Mouse (Mus musculus): ENCODE measurements around the gene Fcer2a. TPM values are rescaled to one million over a fixed set of nuclear protein-coding genes. Genes with fewer than 3 reads are reported as not detected.

The Fcer2a gene
- not detected for polyA plus RNA-seq (2014; fragmentation: Illumina TruSeq; extraction: RNeasy Lipid Tissue Mini Kit (QIAGEN cat#74804))

GRCm38 (mm10) chr8:3694121-3694520, at the start of gene Fcer2a:
Fcer2a (minus strand) TSS chr8:3694175.

GRCm38 (mm10) chr8:3720551-3720950, 26.6 kb upstream of the Fcer2a start, which contains the start of gene Clec4g:
Clec4g (minus strand) TSS chr8:3720651.

GRCm38 (mm10) chr8:3676131-3676992, 17.6 kb downstream of the Fcer2a start, which contains the start of gene Trappc5:
Trappc5 (plus strand) TSS chr8:3676299.

GRCm38 (mm10) chr8:3671980-3672491, 21.9 kb downstream of the Fcer2a start, which contains the start of gene Fcor:
Fcor (minus strand) TSS chr8:3672362.

GRCm38 (mm10) chr8:3665507-3665906, 28.5 kb downstream of the Fcer2a start, which contains the start of gene Mcemp1:
Mcemp1 (plus strand) TSS chr8:3665754.

GRCm38 (mm10) chr8:3655526-3655925, 38.4 kb downstream of the Fcer2a start, which contains the start of gene Retn:
Retn (plus strand) TSS chr8:3655770.

Other genes starting within 250 kb of the Fcer2a start
- 0.54 TPM for gene Pex11g, start 226.5 kb downstream of the Fcer2a start, polyA plus RNA-seq (2014; fragmentation: Illumina TruSeq; extraction: RNeasy Lipid Tissue Mini Kit (QIAGEN cat#74804))
- gene Tex45, start 223.3 kb downstream of the Fcer2a start, polyA plus RNA-seq (2014; fragmentation: Illumina TruSeq; extraction: RNeasy Lipid Tissue Mini Kit (QIAGEN cat#74804)): not detected
- 2.7 TPM for gene Zfp358, start 201.0 kb downstream of the Fcer2a start, polyA plus RNA-seq (2014; fragmentation: Illumina TruSeq; extraction: RNeasy Lipid Tissue Mini Kit (QIAGEN cat#74804))
- 6.6 TPM for gene Mcoln1, start 193.7 kb downstream of the Fcer2a start, polyA plus RNA-seq (2014; fragmentation: Illumina TruSeq; extraction: RNeasy Lipid Tissue Mini Kit (QIAGEN cat#74804))
- gene Pnpla6, start 178.8 kb downstream of the Fcer2a start, polyA plus RNA-seq (2014; fragmentation: Illumina TruSeq; extraction: RNeasy Lipid Tissue Mini Kit (QIAGEN cat#74804)): 4.0 TPM
- 1.2 TPM for gene C330021F23Rik, start 126.2 kb downstream of the Fcer2a start, polyA plus RNA-seq (2014; fragmentation: Illumina TruSeq; extraction: RNeasy Lipid Tissue Mini Kit (QIAGEN cat#74804))
- 0.26 TPM for gene Camsap3, start 106.9 kb downstream of the Fcer2a start, polyA plus RNA-seq (2014; fragmentation: Illumina TruSeq; extraction: RNeasy Lipid Tissue Mini Kit (QIAGEN cat#74804))
- gene Xab2, start 72.9 kb downstream of the Fcer2a start, polyA plus RNA-seq (2014; fragmentation: Illumina TruSeq; extraction: RNeasy Lipid Tissue Mini Kit (QIAGEN cat#74804)): 0.48 TPM
- gene Pet100, start 72.6 kb downstream of the Fcer2a start, polyA plus RNA-seq (2014; fragmentation: Illumina TruSeq; extraction: RNeasy Lipid Tissue Mini Kit (QIAGEN cat#74804)): 7.8 TPM
- not detected for gene Pcp2, start 68.6 kb downstream of the Fcer2a start, polyA plus RNA-seq (2014; fragmentation: Illumina TruSeq; extraction: RNeasy Lipid Tissue Mini Kit (QIAGEN cat#74804))
- gene Stxbp2, start 63.2 kb downstream of the Fcer2a start, polyA plus RNA-seq (2014; fragmentation: Illumina TruSeq; extraction: RNeasy Lipid Tissue Mini Kit (QIAGEN cat#74804)): 8.1 TPM
- gene Retn, start 38.4 kb downstream of the Fcer2a start, polyA plus RNA-seq (2014; fragmentation: Illumina TruSeq; extraction: RNeasy Lipid Tissue Mini Kit (QIAGEN cat#74804)): 6.5 TPM
- 0.51 TPM for gene Mcemp1, start 28.4 kb downstream of the Fcer2a start, polyA plus RNA-seq (2014; fragmentation: Illumina TruSeq; extraction: RNeasy Lipid Tissue Mini Kit (QIAGEN cat#74804))
- 2.0 TPM for gene Fcor, start 21.8 kb downstream of the Fcer2a start, polyA plus RNA-seq (2014; fragmentation: Illumina TruSeq; extraction: RNeasy Lipid Tissue Mini Kit (QIAGEN cat#74804))
- 9.5 TPM for gene Trappc5, start 17.9 kb downstream of the Fcer2a start, polyA plus RNA-seq (2014; fragmentation: Illumina TruSeq; extraction: RNeasy Lipid Tissue Mini Kit (QIAGEN cat#74804))
- gene Clec4g, start 26.5 kb upstream of the Fcer2a start, polyA plus RNA-seq (2014; fragmentation: Illumina TruSeq; extraction: RNeasy Lipid Tissue Mini Kit (QIAGEN cat#74804)): not detected
- gene Cd209a, start 54.8 kb upstream of the Fcer2a start, polyA plus RNA-seq (2014; fragmentation: Illumina TruSeq; extraction: RNeasy Lipid Tissue Mini Kit (QIAGEN cat#74804)): 10.0 TPM
- gene Cd209e, start 160.1 kb upstream of the Fcer2a start, polyA plus RNA-seq (2014; fragmentation: Illumina TruSeq; extraction: RNeasy Lipid Tissue Mini Kit (QIAGEN cat#74804)): 0.34 TPM
- not detected for gene Cd209d, start 184.4 kb upstream of the Fcer2a start, polyA plus RNA-seq (2014; fragmentation: Illumina TruSeq; extraction: RNeasy Lipid Tissue Mini Kit (QIAGEN cat#74804))
- 0.80 TPM for gene Cd209b, start 232.7 kb upstream of the Fcer2a start, polyA plus RNA-seq (2014; fragmentation: Illumina TruSeq; extraction: RNeasy Lipid Tissue Mini Kit (QIAGEN cat#74804))